Mouse (Mus musculus): ENCODE results near the gene Cpvl.

Gene Cpvl

GRCm38 (mm10) chr6:53881235-53881606 lies 97.2 kb downstream of the Cpvl start:
- DNase-seq = no peak

- peak; percentile 22 for DNase-seq
Measured at GRCm38 (mm10) chr6:53880530-53881234, 97.8 kb downstream of the Cpvl start.

GRCm38 (mm10) chr6:53879567-53879966 lies 98.9 kb downstream of the Cpvl start:
- DNase-seq = no peak

GRCm38 (mm10) chr6:53874881-53875429 lies 103.5 kb downstream of the Cpvl start:
- no peak for DNase-seq

- no peak for DNase-seq
Measured at GRCm38 (mm10) chr6:53871903-53872302, 106.6 kb downstream of the Cpvl start.

GRCm38 (mm10) chr6:53863011-53863410 lies 115.5 kb downstream of the Cpvl start:
- no peak for DNase-seq

GRCm38 (mm10) chr6:53859106-53859505 lies 119.4 kb downstream of the Cpvl start:
- no peak for DNase-seq

GRCm38 (mm10) chr6:53857822-53858221 lies 120.6 kb downstream of the Cpvl start:
- no peak for DNase-seq

- no peak for DNase-seq
Measured at GRCm38 (mm10) chr6:53856775-53857174, 121.7 kb downstream of the Cpvl start.

GRCm38 (mm10) chr6:53854971-53855856 lies 123.3 kb downstream of the Cpvl start:
- DNase-seq = no peak

GRCm38 (mm10) chr6:53854226-53854625 lies 124.2 kb downstream of the Cpvl start:
- no peak for DNase-seq

GRCm38 (mm10) chr6:53853546-53853945 lies 124.9 kb downstream of the Cpvl start:
- no peak for DNase-seq

GRCm38 (mm10) chr6:53844626-53845025 lies 133.8 kb downstream of the Cpvl start:
- no peak for DNase-seq

GRCm38 (mm10) chr6:53825213-53825612 lies 153.3 kb downstream of the Cpvl start:
- DNase-seq = no peak
